Mouse (Mus musculus) small intestine, adult 2 months (tissue): ENCODE measurements at regions not wholly inside any gene's neighbourhood (a gene's known extent, or its start where the extent isn't known, plus 50 kb on each side); places are given as distances from the start of the nearest gene placed in this dataset.

Experiments
- H3K27ac ChIP-seq: fragments of 200-500 bp; 2 replicates; pipeline ENCODE4 v1.5.1; 2012; ENCODE audit warnings: low read depth, low read length, control low read depth, inconsistent platforms; ENCODE audit not compliant: insufficient read depth
- H3K27me3 ChIP-seq: fragments of 200-500 bp; 2 replicates; pipeline ENCODE4 v1.6.1; 2012; ENCODE audit warnings: mild to moderate bottlenecking, moderate library complexity, low read length, inconsistent platforms; ENCODE audit not compliant: control insufficient read depth, insufficient read depth
- H3K36me3 ChIP-seq: fragments of 200-500 bp; 2 replicates; pipeline ENCODE4 v1.6.1; 2012; ENCODE audit warnings: mild to moderate bottlenecking, low read length, control low read depth, inconsistent platforms; ENCODE audit not compliant: control insufficient read depth, insufficient read depth
- H3K4me1 ChIP-seq: fragments of 200-500 bp; 2 replicates; pipeline ENCODE4 v1.6.1; 2012; ENCODE audit warnings: low read length, inconsistent platforms, mixed read lengths; ENCODE audit not compliant: control insufficient read depth, insufficient read depth, insufficient read length
- H3K4me3 ChIP-seq: fragments of 200-500 bp; 2 replicates; pipeline ENCODE4 v1.5.1; 2012; ENCODE audit warnings: low read depth, mild to moderate bottlenecking, control low read depth, inconsistent platforms, low read length, moderate library complexity
- CTCF ChIP-seq: fragments of 200-500 bp; IDR thresholded peaks from 2 replicates; pipeline ENCODE4 v1.5.1; 2012; ENCODE audit warnings: low read depth, mild to moderate bottlenecking, control low read depth, inconsistent platforms, low read length, moderate library complexity, mixed read lengths; ENCODE audit not compliant: insufficient replicate concordance, insufficient read length; ENCODE audit errors: extremely low read depth
- POLR2A ChIP-seq: fragments of 200-500 bp; IDR thresholded peaks from 2 replicates; pipeline ENCODE4 v1.6.1; 2012; ENCODE audit warnings: low read depth, mild to moderate bottlenecking, control low read depth, inconsistent platforms, low read length, moderate library complexity
- WGBS: fragments of 180-500 bp; shearing (Covaris S2); methylation state at CpG from one replicate; pipeline ENCODE4 v1.1.7; 2018; 5-methylcytosine and 5-hydroxymethylcytosine counted together

DNA sequence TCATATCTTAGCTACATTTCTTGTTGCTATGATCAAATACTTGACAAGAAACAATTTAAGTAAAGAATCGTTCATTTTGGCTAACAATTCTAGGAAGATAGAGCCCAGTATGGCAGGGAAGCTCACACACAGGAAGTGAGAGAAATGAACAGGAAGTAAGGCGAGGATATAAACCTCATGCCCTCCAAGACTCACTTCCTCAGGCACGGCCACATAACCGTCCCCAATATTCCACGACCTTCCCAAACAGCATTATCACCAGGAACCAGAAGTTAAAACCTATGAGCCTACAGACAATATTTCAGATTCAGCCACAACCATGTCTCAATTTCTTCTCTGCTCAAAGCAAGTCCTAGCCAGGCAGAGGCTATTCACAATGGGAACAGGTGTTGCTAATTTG is 73.8 kb upstream of the Pabpc6 start:
- H3K27ac ChIP-seq: no peak overlapping the region
- no peaks in the 10 kb centered on the region for H3K27me3 ChIP-seq
- H3K4me3 ChIP-seq: no peak overlapping the region
- no peak for TF ChIP-seq POLR2A
- TF ChIP-seq CTCF: no peak
- no peaks in the 10 kb centered on the region for H3K36me3 ChIP-seq
- H3K4me1 ChIP-seq: no peaks in the 10 kb centered on the region
- WGBS: 77% methylated on average over 5 of the region's 5 CpGs

DNA sequence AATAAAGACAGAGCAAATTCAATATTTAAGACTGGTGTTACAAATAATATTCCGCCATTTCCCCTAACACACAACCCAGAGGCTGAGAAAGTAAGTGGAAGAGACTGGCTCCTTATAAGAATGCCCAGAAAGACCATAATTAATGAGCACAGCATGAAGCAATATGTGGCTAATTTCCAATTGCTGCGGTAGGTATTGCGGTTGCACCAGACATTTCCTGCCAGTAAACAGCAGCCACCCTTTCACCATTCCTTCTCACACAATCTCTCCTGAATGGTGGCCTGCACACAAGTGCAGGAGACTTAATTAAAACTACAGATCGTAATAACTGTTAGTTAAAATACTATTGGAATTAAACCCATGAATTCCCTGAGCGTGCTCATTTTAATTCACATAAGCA is 71.8 kb upstream of the Pabpc6 start:
- 82% methylated on average over 5 of the region's 5 CpGs for WGBS
- TF ChIP-seq CTCF: no peak
- TF ChIP-seq POLR2A: no peak
- no peaks in the 10 kb centered on the region for H3K36me3 ChIP-seq

DNA sequence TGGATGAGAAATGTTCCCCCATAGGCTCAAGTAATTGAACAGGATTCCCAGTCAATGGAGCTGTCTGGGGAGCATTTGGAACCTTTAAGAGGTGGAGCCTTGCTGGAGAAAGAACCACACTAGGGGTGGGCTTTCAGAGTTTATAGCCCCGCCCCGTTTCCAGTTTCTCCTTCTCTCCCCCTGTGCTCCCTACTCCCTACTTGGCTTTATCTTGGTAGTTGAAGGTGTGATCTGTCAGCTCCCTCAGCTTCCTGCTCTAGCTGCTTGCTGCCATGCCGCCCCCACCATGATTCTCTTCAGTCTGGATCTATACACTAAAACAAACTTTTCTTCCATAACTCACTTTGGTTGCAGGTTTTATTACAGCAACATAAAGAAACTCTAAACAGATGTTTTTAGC is 59.5 kb upstream of the Pabpc6 start:
- TF ChIP-seq CTCF (no peak), POLR2A (no peak)
- Histone ChIP-seq H3K4me3 (no peak overlapping the region), H3K27me3 (no peaks in the 10 kb centered on the region), H3K4me1 (no peaks in the 10 kb centered on the region), H3K36me3 (no peaks in the 10 kb centered on the region), H3K27ac (no peak overlapping the region)
- WGBS: 49% methylated on average over 3 of the region's 3 CpGs

More for the DNA sequence above, 71.8 kb upstream of the Pabpc6 start:
- Histone ChIP-seq H3K27me3 (no peaks in the 10 kb centered on the region), H3K4me3 (no peak overlapping the region), H3K4me1 (no peaks in the 10 kb centered on the region), H3K27ac (no peak overlapping the region)

DNA sequence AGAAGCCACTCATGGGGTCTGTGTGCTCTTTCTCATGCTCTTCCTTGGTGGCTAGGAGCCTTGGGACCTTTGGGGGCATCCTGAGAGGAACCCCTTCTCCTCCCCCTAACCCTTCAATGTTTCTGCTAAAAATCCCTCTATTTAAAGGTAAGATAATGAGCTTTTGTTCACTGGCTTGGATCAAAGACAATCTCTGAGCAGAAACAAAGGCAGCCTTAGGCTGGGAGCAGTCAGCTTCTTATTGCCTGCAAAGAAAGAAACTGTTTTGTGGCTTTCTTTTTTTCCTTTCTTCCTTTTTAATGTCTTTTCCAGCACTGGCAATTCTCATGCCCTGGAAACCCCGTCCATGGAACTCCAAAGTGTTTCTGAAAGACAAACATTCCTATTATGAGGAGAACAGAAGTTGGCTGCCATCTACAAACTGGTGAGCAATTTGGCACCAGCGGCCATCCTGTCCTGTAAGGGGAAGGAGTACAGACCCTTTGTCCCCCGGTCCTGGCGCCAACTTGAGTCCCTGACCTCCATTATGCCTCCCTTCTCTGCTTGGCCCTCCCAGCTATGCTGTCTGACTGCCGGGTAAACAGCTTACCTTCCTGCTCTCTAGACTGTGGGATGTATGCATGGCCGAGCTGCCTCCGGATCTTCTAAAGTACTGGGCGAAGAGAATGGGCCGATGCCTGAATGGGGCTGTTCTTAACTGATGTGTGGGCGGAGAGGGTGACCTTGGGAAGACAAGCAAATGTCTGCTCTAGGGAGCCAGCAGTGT is 56.4 kb upstream of the Pabpc6 start:
- Histone ChIP-seq H3K27me3 (no peaks in the 10 kb centered on the region), H3K4me3 (no peak overlapping the region), H3K36me3 (no peaks in the 10 kb centered on the region), H3K4me1 (no peaks in the 10 kb centered on the region), H3K27ac (no peak overlapping the region)
- WGBS: 72% methylated on average over 10 of the region's 10 CpGs
- no peak for TF ChIP-seq POLR2A
- TF ChIP-seq CTCF: no peak

DNA sequence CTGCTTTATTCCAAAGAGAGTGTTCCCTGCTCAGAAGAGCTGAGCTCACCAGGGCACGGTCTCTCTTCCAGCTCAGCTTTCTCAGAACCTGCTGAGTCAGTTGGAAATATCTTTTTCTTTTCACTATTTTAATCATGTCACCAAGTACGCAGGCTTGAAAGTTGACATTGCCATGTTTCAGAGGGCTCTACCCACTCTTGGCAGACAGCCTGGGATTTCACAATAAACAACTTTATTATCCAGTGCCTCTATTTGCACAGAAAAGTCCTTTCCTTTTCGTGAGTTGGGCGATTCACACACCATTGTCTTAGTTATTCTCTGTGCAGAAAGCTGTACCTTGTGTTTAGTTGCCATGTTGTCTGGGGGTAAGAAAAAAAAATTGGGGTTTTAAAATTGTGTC is 54.0 kb upstream of the Pabpc6 start:
- Histone ChIP-seq H3K4me3 (no peak overlapping the region), H3K36me3 (no peaks in the 10 kb centered on the region), H3K27ac (no peak overlapping the region), H3K27me3 (no peaks in the 10 kb centered on the region), H3K4me1 (no peaks in the 10 kb centered on the region)
- TF ChIP-seq CTCF (no peak), POLR2A (no peak)
- 30% methylated on average over 4 of the region's 4 CpGs for WGBS

DNA sequence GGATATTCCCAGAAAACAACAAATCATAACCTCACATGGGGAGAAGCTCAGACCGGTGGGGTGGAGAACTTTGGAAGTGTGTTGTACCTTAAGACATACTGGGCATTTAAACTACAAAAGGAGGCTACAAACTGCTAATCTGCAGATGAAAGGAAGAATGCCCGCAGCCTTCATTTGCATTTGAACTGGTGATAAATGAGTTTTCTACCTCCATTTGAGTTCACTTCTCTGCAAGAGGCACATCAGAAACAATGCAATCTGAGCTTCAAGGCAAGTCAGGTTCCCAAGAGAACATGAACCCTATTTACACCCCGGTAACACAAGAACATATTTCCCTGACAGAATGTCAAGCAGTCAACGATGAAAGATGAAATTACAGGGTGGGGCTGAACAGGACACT is 53.2 kb upstream of the Pabpc6 start:
- Histone ChIP-seq H3K4me3 (no peak overlapping the region), H3K4me1 (no peaks in the 10 kb centered on the region), H3K27me3 (no peaks in the 10 kb centered on the region), H3K36me3 (no peaks in the 10 kb centered on the region), H3K27ac (no peak overlapping the region)
- no peak for TF ChIP-seq POLR2A
- no peak for TF ChIP-seq CTCF
- WGBS: 32% methylated on average over 4 of the region's 4 CpGs
